Mouse (Mus musculus): ENCODE measurements around the gene Sugp2.

GRCm38 (mm10) chr8:70285304-70285703 is 51.3 kb downstream of the Sugp2 start:
- TF ChIP-seq CTCF (IDR thresholded peaks at IDR 0.05; ENCODE audit: low read depth) = no peak
- no peak for TF ChIP-seq EP300 (IDR thresholded peaks at IDR 0.05; ENCODE audit: low read depth)

Data from liver, postnatal 0 days (tissue).